Mouse (Mus musculus): Measurements from ENCODE around the gene Mdm2.

DNA sequence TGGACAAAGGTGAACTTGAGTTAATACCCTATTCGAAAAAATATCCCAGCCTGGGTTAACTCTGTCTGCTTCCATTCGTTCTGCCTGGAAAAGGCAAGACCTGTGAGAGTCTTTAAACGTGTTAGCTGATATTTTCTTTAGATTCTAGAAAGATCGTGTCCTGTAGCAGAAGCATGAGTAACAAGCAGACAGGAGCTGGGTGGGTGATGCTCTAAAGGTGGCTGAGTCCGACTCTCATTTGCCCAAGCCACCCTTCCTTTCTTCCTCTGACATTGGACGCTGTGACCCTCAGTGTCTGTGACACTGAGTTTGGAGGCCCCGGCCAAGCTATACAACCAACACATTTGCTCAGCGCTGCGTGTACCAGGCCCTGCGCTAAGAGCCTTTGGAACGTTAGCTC lies 65.7 kb downstream of the Mdm2 start:
- no peak for TF ChIP-seq MEF2A (IDR thresholded peaks at IDR 0.05; ENCODE audit: extremely low read depth, insufficient replicate concordance, low read depth, low read length, poor library complexity, severe bottlenecking)
- no peak for TF ChIP-seq JUND (IDR thresholded peaks at IDR 0.05; ENCODE audit: low read depth, low read length)
- no peak for TF ChIP-seq ETS1 (IDR thresholded peaks at IDR 0.05; ENCODE audit: low read depth, low read length)
- no peak for TF ChIP-seq POLR2AphosphoS2 (IDR thresholded peaks at IDR 0.05; ENCODE audit: low read length)
- no peak for TF ChIP-seq POLR2A (IDR thresholded peaks at IDR 0.05; ENCODE audit: control insufficient read depth in 1 of 2, insufficient read depth in 1 of 2, low read depth in 1 of 2, low read length in 2 of 2, poor library complexity in 1 of 2)
- no peak for TF ChIP-seq NELFE (IDR thresholded peaks at IDR 0.05; ENCODE audit: low read depth, low read length)
- no peak for TF ChIP-seq CTCF (IDR thresholded peaks at IDR 0.05 in 2 of 3, conservative IDR thresholded peaks at IDR 0.05 in 1 of 3; ENCODE audit: control insufficient read depth in 1 of 3, insufficient read depth in 1 of 3, low read depth in 2 of 3, low read length in 3 of 3, poor library complexity in 1 of 3, severe bottlenecking in 1 of 3)
- TF ChIP-seq BHLHE40 (IDR thresholded peaks at IDR 0.05; ENCODE audit: borderline replicate concordance, low read depth, low read length) = no peak
